Mouse (Mus musculus) small intestine, adult 2 months (tissue): Measurements from ENCODE around the gene Urah. TPM values are rescaled to one million over a fixed set of nuclear protein-coding genes. Genes with fewer than 3 reads are reported as not detected.

Experiments used
- H3K27ac ChIP-seq: fragments of 200-500 bp; 2 replicates; pipeline ENCODE4 v1.5.1; 2012; ENCODE audit warnings: low read depth, low read length, control low read depth, inconsistent platforms; ENCODE audit not compliant: insufficient read depth
- H3K27me3 ChIP-seq: fragments of 200-500 bp; 2 replicates; pipeline ENCODE4 v1.6.1; 2012; ENCODE audit warnings: mild to moderate bottlenecking, moderate library complexity, low read length, inconsistent platforms; ENCODE audit not compliant: control insufficient read depth, insufficient read depth
- H3K36me3 ChIP-seq: fragments of 200-500 bp; 2 replicates; pipeline ENCODE4 v1.6.1; 2012; ENCODE audit warnings: mild to moderate bottlenecking, low read length, control low read depth, inconsistent platforms; ENCODE audit not compliant: control insufficient read depth, insufficient read depth
- H3K4me1 ChIP-seq: fragments of 200-500 bp; 2 replicates; pipeline ENCODE4 v1.6.1; 2012; ENCODE audit warnings: low read length, inconsistent platforms, mixed read lengths; ENCODE audit not compliant: control insufficient read depth, insufficient read depth, insufficient read length
- H3K4me3 ChIP-seq: fragments of 200-500 bp; 2 replicates; pipeline ENCODE4 v1.5.1; 2012; ENCODE audit warnings: low read depth, mild to moderate bottlenecking, control low read depth, inconsistent platforms, low read length, moderate library complexity
- CTCF ChIP-seq: fragments of 200-500 bp; IDR thresholded peaks from 2 replicates; pipeline ENCODE4 v1.5.1; 2012; ENCODE audit warnings: low read depth, mild to moderate bottlenecking, control low read depth, inconsistent platforms, low read length, moderate library complexity, mixed read lengths; ENCODE audit not compliant: insufficient replicate concordance, insufficient read length; ENCODE audit errors: extremely low read depth
- POLR2A ChIP-seq: fragments of 200-500 bp; IDR thresholded peaks from 2 replicates; pipeline ENCODE4 v1.6.1; 2012; ENCODE audit warnings: low read depth, mild to moderate bottlenecking, control low read depth, inconsistent platforms, low read length, moderate library complexity
- WGBS: fragments of 180-500 bp; shearing (Covaris S2); methylation state at CpG from one replicate; pipeline ENCODE4 v1.1.7; 2018; 5-methylcytosine and 5-hydroxymethylcytosine counted together
- polyA plus RNA-seq: library from polyadenylated mRNA; depleted of rRNA; stranded (reverse); fragments of >200 nt; gene quantifications from 2 replicates; pipeline ENCODE4 v1.2.3, GENCODE M21; 2012

Gene Urah
- polyA plus RNA-seq, 1 experiment: 37.3 TPM

GRCm38 (mm10) chr7:140805704-140806103 lies 29.1 kb upstream of the Urah start:
- WGBS: 3% methylated on average over 1 of the region's 1 CpGs
- Histone ChIP-seq H3K36me3 (no peaks in the 10 kb centered on the region), H3K4me3 (no peak overlapping the region), H3K4me1 (no peaks in the 10 kb centered on the region), H3K27ac (no peak overlapping the region), H3K27me3 (no peaks in the 10 kb centered on the region)
- TF ChIP-seq POLR2A: no peak
- TF ChIP-seq CTCF: peak; percentile 60; the same call in 1 of the 2 replicates

GRCm38 (mm10) chr7:140810496-140810895 lies 24.3 kb upstream of the Urah start:
- 90% methylated on average over 6 of the region's 6 CpGs for WGBS
- no peaks in the 10 kb centered on the region for H3K4me1 ChIP-seq
- H3K4me3 ChIP-seq: no peak overlapping the region
- no peaks in the 10 kb centered on the region for H3K27me3 ChIP-seq
- TF ChIP-seq CTCF (no peak), POLR2A (no peak)
- H3K27ac ChIP-seq: no peak overlapping the region
- H3K36me3 ChIP-seq: no peaks in the 10 kb centered on the region

- Histone ChIP-seq H3K36me3 (no peaks in the 10 kb centered on the region), H3K27me3 (no peaks in the 10 kb centered on the region; the same call in 1 of the 2 replicates), H3K4me3 (no peak overlapping the region), H3K4me1 (no peaks in the 10 kb centered on the region), H3K27ac (no peak overlapping the region)
- WGBS: 89% methylated on average over 13 of the region's 13 CpGs
- TF ChIP-seq CTCF (no peak), POLR2A (no peak)
Observed at GRCm38 (mm10) chr7:140811714-140812113, 23.1 kb upstream of the Urah start.

GRCm38 (mm10) chr7:140812850-140813249 lies 22.0 kb upstream of the Urah start:
- 82% methylated on average over 12 of the region's 12 CpGs for WGBS
- no peak overlapping the region for H3K4me3 ChIP-seq
- H3K36me3 ChIP-seq: no peaks in the 10 kb centered on the region
- H3K27ac ChIP-seq: no peak overlapping the region
- H3K27me3 ChIP-seq: no peaks in the 10 kb centered on the region; the same call in 1 of the 2 replicates
- no peaks in the 10 kb centered on the region for H3K4me1 ChIP-seq
- TF ChIP-seq POLR2A: no peak
- TF ChIP-seq CTCF: no peak

GRCm38 (mm10) chr7:140820173-140820572 lies 14.6 kb upstream of the Urah start:
- H3K4me3 ChIP-seq: no peak overlapping the region
- WGBS: 52% methylated on average over 4 of the region's 4 CpGs
- H3K36me3 ChIP-seq: no peaks in the 10 kb centered on the region
- no peaks in the 10 kb centered on the region; the same call in 1 of the 2 replicates for H3K27me3 ChIP-seq
- no peak overlapping the region for H3K27ac ChIP-seq
- peaks cover 3% of the 10 kb centered on the region for H3K4me1 ChIP-seq
- TF ChIP-seq CTCF: no peak
- no peak for TF ChIP-seq POLR2A

- TF ChIP-seq POLR2A (no peak), CTCF (no peak)
- peaks cover 3% of the 10 kb centered on the region for H3K4me1 ChIP-seq
- H3K27ac ChIP-seq: no peak overlapping the region
- H3K27me3 ChIP-seq: no peaks in the 10 kb centered on the region; the same call in 1 of the 2 replicates
- H3K4me3 ChIP-seq: no peak overlapping the region
- H3K36me3 ChIP-seq: no peaks in the 10 kb centered on the region
- 54% methylated on average over 5 of the region's 5 CpGs for WGBS
Observed at GRCm38 (mm10) chr7:140821305-140821652, 13.5 kb upstream of the Urah start.

GRCm38 (mm10) chr7:140821653-140822329 lies 13.0 kb upstream of the Urah start, which contains the start of gene Zfp941:
Zfp941 (minus strand) TSS chr7:140822178.
- H3K4me1 ChIP-seq: peaks cover 3% of the 10 kb centered on the region
- H3K36me3 ChIP-seq: no peaks in the 10 kb centered on the region
- no peaks in the 10 kb centered on the region; the same call in 1 of the 2 replicates for H3K27me3 ChIP-seq
- WGBS: 6% methylated on average over 21 of the region's 21 CpGs
- TF ChIP-seq CTCF: no peak
- TF ChIP-seq POLR2A: no peak
- H3K27ac ChIP-seq: no peak within 1 kb of the TSS
- peak within 1 kb of the TSS; percentile 59 for H3K4me3 ChIP-seq
